Mouse (Mus musculus) adrenal gland, adult 8-10 months (tissue): ENCODE measurements at regions not wholly inside any gene's neighbourhood (a gene's known extent, or its start where the extent isn't known, plus 50 kb on each side); places are given as distances from the start of the nearest gene placed in this dataset.
A peak's percentile ranks its signal among the peaks of the same experiment; 100 is the strongest.

ENCODE experiments used
- DNase-seq: peaks from one replicate; pipeline ENCODE4 v3.0.0; 2022

- DNase-seq: peak; percentile 5
These were observed 2458.6 kb upstream of the Gm6569 start for GRCm38 (mm10) chr15:71375775-71376174.
